Mouse (Mus musculus) CH12.LX (cell line): ENCODE data around the gene Slc25a28.

Experiments
- CTCF ChIP-seq, 2 experiments: IDR thresholded peaks in 1 of 2; conservative IDR thresholded peaks in 1 of 2; 2 replicates each; pipeline ENCODE4 v1.5.1; 2011 to 2012; ENCODE audit warnings: low read depth in 2 of 2, low read length in 2 of 2, improper control_type of control experiment in 1 of 2, inconsistent platforms in 1 of 2, mild to moderate bottlenecking in 1 of 2, moderate library complexity in 1 of 2
- EP300 ChIP-seq: IDR thresholded peaks from 2 replicates; pipeline ENCODE4 v1.6.1; 2011; ENCODE audit warnings: low read length, improper control_type of control experiment
- POLR2A ChIP-seq: IDR thresholded peaks from 2 replicates; pipeline ENCODE4 v1.6.1; 2011; ENCODE audit warnings: low read depth, mild to moderate bottlenecking, improper control_type of control experiment, low read length
- ZKSCAN1 ChIP-seq: IDR thresholded peaks from 2 replicates; pipeline ENCODE4 v1.6.1; 2012; ENCODE audit warnings: low read depth, inconsistent platforms, low read length, improper control_type of control experiment, borderline replicate concordance

- TF ChIP-seq ZKSCAN1 (no peak), CTCF (conservative IDR thresholded peaks at IDR 0.05 in 1 of 2, IDR thresholded peaks at IDR 0.05 in 1 of 2; ENCODE audit: low read depth in 2 of 2, low read length in 2 of 2) (no peak), EP300 (no peak), POLR2A (no peak)
Observed at GRCm38 (mm10) chr19:43647261-43647660, 27.4 kb downstream of the Slc25a28 start.
